Mouse (Mus musculus) fat pad, adult 2 months (tissue): ENCODE measurements around the gene Ly86.

Experiments used
- DNase-seq: peaks from one replicate; pipeline ENCODE4 v3.0.0-alpha.2; 2011; ENCODE audit warnings: low read depth, low spot score; ENCODE audit errors: extremely low read depth

The Ly86 gene

GRCm38 (mm10) chr13:37429661-37430271 is 84.8 kb downstream of the Ly86 start:
- DNase-seq: no peak

- DNase-seq: no peak
These were observed 86.7 kb downstream of the Ly86 start for GRCm38 (mm10) chr13:37431707-37432106.

GRCm38 (mm10) chr13:37432653-37433052 is 87.6 kb downstream of the Ly86 start:
- DNase-seq: no peak

GRCm38 (mm10) chr13:37433142-37433541 is 88.1 kb downstream of the Ly86 start:
- no peak for DNase-seq

- no peak for DNase-seq
These were observed 88.7 kb downstream of the Ly86 start for GRCm38 (mm10) chr13:37433730-37434129.

GRCm38 (mm10) chr13:37434137-37434772 is 89.2 kb downstream of the Ly86 start:
- no peak for DNase-seq

- no peak for DNase-seq
These were observed 89.8 kb downstream of the Ly86 start for GRCm38 (mm10) chr13:37434841-37435240.

GRCm38 (mm10) chr13:37436267-37437013 is 91.4 kb downstream of the Ly86 start:
- DNase-seq: no peak

GRCm38 (mm10) chr13:37438788-37439187 is 93.8 kb downstream of the Ly86 start:
- DNase-seq: no peak

- no peak for DNase-seq
These were observed 94.5 kb downstream of the Ly86 start for GRCm38 (mm10) chr13:37439477-37439876.

- no peak for DNase-seq
These were observed 94.9 kb downstream of the Ly86 start for GRCm38 (mm10) chr13:37439941-37440340.

- DNase-seq: no peak
These were observed 95.7 kb downstream of the Ly86 start for GRCm38 (mm10) chr13:37440593-37441307.

GRCm38 (mm10) chr13:37442058-37442457 is 97.0 kb downstream of the Ly86 start:
- DNase-seq: no peak

GRCm38 (mm10) chr13:37442531-37442930 is 97.5 kb downstream of the Ly86 start:
- no peak for DNase-seq

GRCm38 (mm10) chr13:37446699-37447258 is 101.8 kb downstream of the Ly86 start:
- no peak for DNase-seq

GRCm38 (mm10) chr13:37451021-37451420 is 106.0 kb downstream of the Ly86 start:
- DNase-seq: no peak

- no peak for DNase-seq
These were observed 106.5 kb downstream of the Ly86 start for GRCm38 (mm10) chr13:37451471-37451870.

- DNase-seq: no peak
These were observed 107.3 kb downstream of the Ly86 start for GRCm38 (mm10) chr13:37452022-37452941.

GRCm38 (mm10) chr13:37453203-37453602 is 108.2 kb downstream of the Ly86 start:
- DNase-seq: no peak

GRCm38 (mm10) chr13:37454356-37454755 is 109.3 kb downstream of the Ly86 start:
- DNase-seq: no peak
